Mouse (Mus musculus): ENCODE data around the gene Gm49721.
"Not testable (repeated sequence)": the region's sequence is repeated elsewhere in the genome, so short reads cannot be mapped to it uniquely, and the experiment has no call there.

The Gm49721 gene

DNA sequence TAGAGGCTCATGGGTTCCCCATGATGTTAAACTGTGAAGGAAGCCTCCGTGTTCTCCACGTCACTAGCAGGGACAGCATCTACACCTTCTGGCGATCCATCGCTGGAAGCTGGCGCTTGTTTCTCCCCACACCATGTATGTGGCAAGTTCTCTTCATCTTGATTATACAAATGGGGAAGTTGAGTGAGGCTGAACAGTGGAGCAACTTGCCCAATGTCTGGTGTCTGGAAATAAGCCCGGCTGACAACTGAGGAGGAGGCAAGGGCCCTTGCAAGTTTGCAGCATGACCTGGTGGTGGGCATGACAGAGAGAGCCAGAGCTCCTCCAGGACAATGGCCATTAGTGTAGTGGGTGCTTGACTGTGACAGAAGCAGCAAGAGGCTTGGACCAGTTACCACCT, 96.8 kb downstream of the Gm49721 start:
- not testable (repeated sequence) for DNase-seq (ENCODE audit: low read depth, low spot score)

DNA sequence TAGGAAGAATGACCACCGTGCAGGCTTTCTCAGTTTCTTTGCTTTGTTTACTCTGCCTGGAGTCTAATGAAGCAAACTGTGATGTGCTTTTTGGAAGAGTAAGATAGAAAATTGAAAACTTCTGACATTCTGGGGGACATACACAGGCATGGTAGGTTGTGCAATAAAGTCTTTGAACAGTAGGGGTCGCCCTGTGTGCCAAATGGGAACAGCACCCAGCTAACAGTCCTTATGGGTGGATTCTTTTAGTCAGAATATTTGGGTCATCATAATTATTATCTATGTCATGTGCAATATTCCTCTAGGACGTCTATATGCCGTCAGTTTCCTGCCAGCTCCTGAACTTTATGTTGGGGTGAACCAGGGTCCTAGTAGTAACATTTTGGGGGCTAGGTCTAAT, 100.9 kb downstream of the Gm49721 start:
- DNase-seq (ENCODE audit: low read depth, low spot score), result not testable (repeated sequence)

DNA sequence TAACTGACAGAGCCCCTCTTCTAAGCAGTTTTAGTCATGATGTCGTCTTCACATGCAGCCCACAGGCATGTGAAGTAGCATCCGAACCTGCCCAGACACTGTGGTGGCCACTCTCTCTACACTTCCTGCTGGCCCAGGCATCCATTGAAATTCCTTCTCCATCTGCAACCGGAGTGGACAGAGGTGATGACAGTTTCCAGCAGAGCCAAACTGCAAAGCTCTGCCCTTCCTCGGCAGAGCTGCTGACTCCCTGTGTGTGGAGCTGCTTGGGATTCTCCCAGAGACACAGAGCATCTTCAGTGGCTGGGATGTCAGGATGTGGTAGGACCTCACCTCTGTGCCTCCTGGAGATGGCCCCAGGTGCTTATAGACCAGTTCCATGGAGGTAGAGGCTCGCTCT, 105.8 kb downstream of the Gm49721 start:
- not testable (repeated sequence) for DNase-seq (ENCODE audit: low read depth, low spot score)

DNA sequence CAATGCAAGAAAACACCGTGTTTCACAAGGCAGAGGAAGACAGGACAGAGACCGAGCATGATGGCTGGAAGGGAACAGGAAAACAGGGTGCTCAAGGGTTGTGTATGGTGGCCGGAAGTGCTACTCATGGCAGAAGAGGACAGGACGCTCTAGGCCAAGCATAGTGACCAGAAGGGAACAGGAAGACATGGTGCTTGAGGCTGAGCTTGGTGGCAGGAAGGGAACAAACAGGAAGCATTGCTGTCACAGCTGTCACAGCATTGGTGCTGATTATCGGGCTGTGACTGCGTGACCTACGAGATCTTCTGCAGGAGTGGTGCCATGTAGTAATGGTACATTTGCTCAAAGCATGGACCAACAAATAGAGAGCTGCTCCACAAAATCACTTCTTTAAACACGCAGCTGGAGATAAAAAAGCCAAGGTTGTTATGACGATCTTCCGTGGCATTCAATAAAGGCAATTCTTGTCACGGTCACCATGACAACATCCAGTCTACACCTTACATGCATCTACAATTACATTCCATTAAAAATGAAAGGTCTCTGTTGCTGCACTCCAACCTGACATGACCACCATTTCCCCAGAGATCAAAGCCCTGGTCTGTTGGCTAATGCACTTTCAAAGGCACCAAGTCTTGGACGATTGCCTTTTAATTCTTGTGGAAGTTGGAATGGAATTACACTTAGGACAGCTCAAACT, 106.9 kb downstream of the Gm49721 start:
- DNase-seq (ENCODE audit: low read depth, low spot score), result not testable (repeated sequence)

DNA sequence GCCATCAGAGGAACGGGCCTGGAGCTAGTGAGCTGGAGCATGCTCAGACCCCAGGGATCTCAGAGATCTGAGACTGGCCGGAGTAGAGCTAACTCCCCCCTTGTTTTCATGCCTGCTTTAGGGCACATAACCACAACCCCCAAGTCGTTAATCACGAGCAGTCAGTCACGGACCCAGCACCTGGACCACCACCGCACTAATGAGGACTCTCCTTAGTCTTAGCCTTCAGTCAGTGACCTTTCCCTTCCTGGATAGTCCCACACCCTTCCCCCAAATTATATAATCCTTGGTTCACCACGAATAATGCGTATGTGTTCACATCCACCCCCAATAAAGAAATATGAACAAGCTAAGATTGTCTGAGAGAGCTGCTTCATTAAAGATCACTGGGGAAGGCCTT, 108.1 kb downstream of the Gm49721 start:
- not testable (repeated sequence) for DNase-seq (ENCODE audit: low read depth, low spot score)
